Mouse (Mus musculus): ENCODE data around the gene Fam84a.

GRCm38 (mm10) chr12:14096944-14097343, 54.9 kb downstream of the Fam84a start:
- TF ChIP-seq CTCF (IDR thresholded peaks at IDR 0.05; ENCODE audit: insufficient read depth, low read depth, low read length) (no peak), POLR2A (IDR thresholded peaks at IDR 0.05; ENCODE audit: insufficient read depth, low read depth, low read length) (no peak)
